Mouse (Mus musculus) lung, embryonic 15.5 days (tissue): ENCODE measurements at regions not wholly inside any gene's neighbourhood (a gene's known extent, or its start where the extent isn't known, plus 50 kb on each side); places are given as distances from the start of the nearest gene placed in this dataset.

Experiments
- ATAC-seq: fragments of 200-750 bp; cut with Nextera tagmentation; 2 replicates; pipeline ENCODE4 v1.8.0; 2017; ENCODE audit warnings: moderate number of reproducible peaks, borderline replicate concordance; ENCODE audit not compliant: low FRiP score, low TSS enrichment; ENCODE audit errors: extremely low read depth
- H3K27ac ChIP-seq: fragments of 300-500 bp; sonication (generic); 2 replicates; pipeline ENCODE4 v1.5.1; 2015; ENCODE audit warnings: moderate library complexity, mild to moderate bottlenecking, inconsistent platforms
- H3K27me3 ChIP-seq: fragments of 300-500 bp; sonication (generic); 2 replicates; pipeline ENCODE4 v1.6.1; 2015; ENCODE audit warnings: inconsistent platforms
- H3K36me3 ChIP-seq: fragments of 300-500 bp; sonication (generic); 2 replicates; pipeline ENCODE4 v1.6.1; 2015; ENCODE audit warnings: inconsistent platforms
- H3K4me1 ChIP-seq: fragments of 300-500 bp; sonication (generic); 2 replicates; pipeline ENCODE4 v1.6.1; 2015; ENCODE audit warnings: inconsistent platforms
- H3K4me2 ChIP-seq: fragments of 300-500 bp; sonication (generic); 2 replicates; pipeline ENCODE4 v1.6.1; 2015; ENCODE audit warnings: inconsistent platforms, mild to moderate bottlenecking, moderate library complexity
- H3K4me3 ChIP-seq: fragments of 300-500 bp; sonication (generic); 2 replicates; pipeline ENCODE4 v1.5.1; 2015; ENCODE audit warnings: mild to moderate bottlenecking, inconsistent platforms
- H3K9ac ChIP-seq: fragments of 300-500 bp; sonication (generic); 2 replicates; pipeline ENCODE4 v1.6.1; 2015; ENCODE audit warnings: inconsistent platforms
- H3K9me3 ChIP-seq: fragments of 300-500 bp; sonication (generic); 2 replicates; pipeline ENCODE4 v1.6.1; 2016; ENCODE audit warnings: inconsistent platforms
- WGBS: fragments of 180-500 bp; shearing (Covaris S2); methylation state at CpG from one replicate; pipeline ENCODE4 v1.1.7; 2015; 5-methylcytosine and 5-hydroxymethylcytosine counted together

GRCm38 (mm10) chr8:35224053-35224924 is 541.3 kb upstream of the Gm19410 start:
- WGBS, result 51% methylated on average over 18 of the region's 18 CpGs
- Histone ChIP-seq H3K27me3 (no peaks in the 10 kb centered on the region), H3K4me2 (peak overlapping the region; percentile 8; the same call in 1 of the 2 replicates), H3K36me3 (no peaks in the 10 kb centered on the region), H3K27ac (peak overlapping the region; percentile 90), H3K4me1 (no peaks in the 10 kb centered on the region; the same call in 1 of the 2 replicates), H3K4me3 (no peak overlapping the region), H3K9ac (no peak overlapping the region), H3K9me3 (no peaks in the 10 kb centered on the region)
- peak; percentile 88 for ATAC-seq

DNA sequence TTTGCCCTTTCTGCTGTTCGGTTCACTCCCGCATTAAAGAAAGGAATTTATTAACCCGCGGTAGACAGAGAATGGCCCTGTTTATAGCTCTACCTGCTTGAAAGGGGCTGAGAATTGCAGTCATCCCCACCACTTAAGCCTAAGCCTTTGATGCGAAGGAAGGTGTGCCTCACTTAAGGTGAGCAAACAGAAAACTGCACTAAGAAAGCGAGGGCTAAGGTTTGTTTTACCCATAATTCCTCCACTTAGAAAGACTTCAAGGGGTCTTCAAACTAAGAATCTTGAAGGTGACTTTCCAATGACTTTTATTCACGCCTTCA is 540.7 kb upstream of the Gm19410 start:
- peak; percentile 70; the same call in 1 of the 2 replicates for ATAC-seq
- no peaks in the 10 kb centered on the region for H3K9me3 ChIP-seq
- WGBS, result 50% methylated on average over 7 of the region's 7 CpGs

DNA sequence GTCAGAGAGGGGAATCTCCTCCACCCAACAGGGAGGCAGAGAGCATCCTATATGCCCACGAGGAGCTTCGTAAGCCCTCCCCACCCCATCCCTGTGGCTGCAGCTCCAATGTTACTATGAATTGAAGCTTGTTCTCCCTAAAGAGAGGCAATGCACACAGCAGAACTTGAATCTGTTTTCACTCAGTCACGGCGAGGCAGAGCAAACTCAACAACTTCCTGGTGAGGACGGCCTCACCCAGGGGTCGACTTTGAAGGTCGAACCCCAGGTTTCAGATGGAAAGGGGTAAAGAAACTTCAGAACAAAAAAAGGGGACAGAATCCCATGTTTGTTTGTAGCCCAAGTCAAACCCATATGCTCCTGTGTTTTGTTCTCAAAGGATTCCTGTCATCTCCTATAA is 538.5 kb upstream of the Gm19410 start:
- H3K27ac ChIP-seq, result 0 out of 2 replicates have a peak overlapping the region, but pooled peaks have one; percentile 90

More for the DNA sequence above, 540.7 kb upstream of the Gm19410 start:
- H3K36me3 ChIP-seq, result no peaks in the 10 kb centered on the region
- H3K27ac ChIP-seq, result peak overlapping the region; percentile 90
- H3K4me1 ChIP-seq, result no peaks in the 10 kb centered on the region; the same call in 1 of the 2 replicates
- no peak overlapping the region for H3K4me3 ChIP-seq
- peak overlapping the region; percentile 8; the same call in 1 of the 2 replicates for H3K4me2 ChIP-seq
- H3K9ac ChIP-seq, result no peak overlapping the region
- H3K27me3 ChIP-seq, result no peaks in the 10 kb centered on the region

DNA sequence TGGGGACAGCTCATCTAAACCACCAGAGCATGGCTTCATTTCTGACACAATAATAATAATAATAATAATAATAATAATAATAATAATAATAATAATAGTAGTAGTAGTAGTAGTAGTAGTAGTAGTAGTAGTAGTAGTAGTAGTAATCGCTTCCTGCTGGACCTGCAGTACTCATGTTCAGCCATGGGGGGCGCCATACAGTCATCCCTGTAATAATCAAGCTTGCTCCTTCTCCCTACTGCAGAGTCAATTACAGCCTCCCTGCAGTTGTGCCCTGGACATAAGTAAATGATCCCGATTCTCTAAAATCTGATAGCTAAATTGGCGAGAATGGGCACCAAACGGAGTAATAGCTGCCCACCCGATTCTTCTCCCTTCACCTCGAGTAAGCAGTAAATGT is 537.1 kb upstream of the Gm19410 start:
- H3K9ac ChIP-seq, result no peak overlapping the region
- no peak overlapping the region for H3K27ac ChIP-seq
- H3K4me1 ChIP-seq, result peaks cover 4% of the 10 kb centered on the region; the same call in 1 of the 2 replicates
- no peaks in the 10 kb centered on the region for H3K27me3 ChIP-seq
- 76% methylated on average over 7 of the region's 7 CpGs for WGBS
- no peak for ATAC-seq
- no peaks in the 10 kb centered on the region for H3K36me3 ChIP-seq
- no peaks in the 10 kb centered on the region for H3K9me3 ChIP-seq
- no peak overlapping the region for H3K4me2 ChIP-seq
- no peak overlapping the region for H3K4me3 ChIP-seq

More for the DNA sequence above, 538.5 kb upstream of the Gm19410 start:
- Histone ChIP-seq H3K27me3 (no peaks in the 10 kb centered on the region), H3K9me3 (no peaks in the 10 kb centered on the region), H3K4me3 (no peak overlapping the region), H3K4me1 (no peaks in the 10 kb centered on the region; the same call in 1 of the 2 replicates), H3K9ac (no peak overlapping the region), H3K36me3 (no peaks in the 10 kb centered on the region), H3K4me2 (no peak overlapping the region)
- no peak for ATAC-seq
- WGBS, result 42% methylated on average over 7 of the region's 7 CpGs

- no peaks in the 10 kb centered on the region for H3K9me3 ChIP-seq
- H3K4me2 ChIP-seq, result no peak overlapping the region
- no peaks in the 10 kb centered on the region for H3K36me3 ChIP-seq
- WGBS, result 34% methylated on average over 5 of the region's 5 CpGs
- ATAC-seq, result no peak
- H3K27me3 ChIP-seq, result no peaks in the 10 kb centered on the region
- no peak overlapping the region for H3K4me3 ChIP-seq
- H3K9ac ChIP-seq, result no peak overlapping the region
- peaks cover 22% of the 10 kb centered on the region for H3K4me1 ChIP-seq
- H3K27ac ChIP-seq, result no peak overlapping the region
These were observed 531.9 kb upstream of the Gm19410 start for GRCm38 (mm10) chr8:35233520-35234186.

DNA sequence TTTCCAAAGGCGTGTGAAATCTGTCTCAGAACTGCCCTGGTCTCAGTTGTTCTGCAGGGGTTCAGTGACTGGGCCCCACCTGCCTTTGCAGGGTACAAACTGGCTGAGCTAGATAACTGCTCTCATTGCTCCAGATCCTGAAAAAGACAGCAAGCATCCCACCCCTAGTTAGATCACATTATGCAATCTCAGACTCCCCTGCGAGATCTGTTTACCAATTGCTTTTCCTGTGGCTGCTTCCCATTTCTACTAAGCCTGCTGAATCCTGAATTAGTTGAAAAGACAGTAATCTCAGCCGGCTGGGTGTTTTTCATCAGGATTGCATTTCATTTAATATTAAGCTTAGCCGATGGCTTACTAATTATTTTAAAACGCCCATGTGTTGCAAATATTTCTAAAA is 531.2 kb upstream of the Gm19410 start:
- H3K9me3 ChIP-seq, result no peaks in the 10 kb centered on the region
- H3K4me1 ChIP-seq, result peaks cover 22% of the 10 kb centered on the region
- WGBS, result 57% methylated on average over 5 of the region's 5 CpGs
- no peak overlapping the region for H3K27ac ChIP-seq
- H3K36me3 ChIP-seq, result no peaks in the 10 kb centered on the region
- no peak for ATAC-seq
- H3K27me3 ChIP-seq, result no peaks in the 10 kb centered on the region
- no peak overlapping the region for H3K9ac ChIP-seq
- H3K4me2 ChIP-seq, result no peak overlapping the region
- no peak overlapping the region for H3K4me3 ChIP-seq

DNA sequence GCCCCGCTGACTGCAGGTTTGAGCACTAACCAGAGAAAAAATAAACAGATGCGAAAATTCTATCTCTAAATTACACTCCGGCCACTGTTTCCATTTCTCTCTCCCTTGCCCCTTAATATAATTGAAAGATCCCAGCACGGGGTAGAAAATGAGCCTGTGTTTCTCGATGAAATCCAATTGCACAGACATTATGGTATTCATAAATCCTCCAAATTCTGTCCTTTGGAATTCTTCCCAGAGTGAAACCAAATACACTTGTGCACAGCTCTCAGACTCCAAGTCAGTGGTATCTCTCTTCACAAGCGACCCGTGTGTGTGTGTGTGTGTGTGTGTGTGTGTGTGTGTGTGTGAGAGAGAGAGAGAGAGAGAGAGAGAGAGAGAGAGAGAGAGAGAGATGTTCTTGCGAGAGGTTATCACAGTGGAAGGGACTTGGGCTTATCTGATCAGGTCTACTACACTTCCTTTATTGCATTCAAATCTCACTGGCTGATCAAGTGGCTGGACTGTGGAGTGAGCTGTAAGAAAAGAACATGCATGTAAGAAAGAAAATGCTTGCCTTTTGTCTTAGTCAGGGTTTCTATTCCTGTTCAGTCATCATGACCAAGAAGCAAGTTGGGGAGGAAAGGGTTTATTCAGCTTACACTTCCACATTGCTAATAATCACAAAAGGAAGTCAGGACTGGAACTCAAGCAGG is 529.6 kb upstream of the Gm19410 start:
- H3K4me3 ChIP-seq, result no peak overlapping the region
- no peak overlapping the region for H3K4me2 ChIP-seq
- no peaks in the 10 kb centered on the region for H3K36me3 ChIP-seq
- peak overlapping the region; percentile 35 for H3K27ac ChIP-seq
- H3K9me3 ChIP-seq, result no peaks in the 10 kb centered on the region
- ATAC-seq, result no peak
- H3K4me1 ChIP-seq, result peaks cover 22% of the 10 kb centered on the region
- no peak overlapping the region for H3K9ac ChIP-seq
- WGBS, result 30% methylated on average over 8 of the region's 8 CpGs
- no peaks in the 10 kb centered on the region for H3K27me3 ChIP-seq

DNA sequence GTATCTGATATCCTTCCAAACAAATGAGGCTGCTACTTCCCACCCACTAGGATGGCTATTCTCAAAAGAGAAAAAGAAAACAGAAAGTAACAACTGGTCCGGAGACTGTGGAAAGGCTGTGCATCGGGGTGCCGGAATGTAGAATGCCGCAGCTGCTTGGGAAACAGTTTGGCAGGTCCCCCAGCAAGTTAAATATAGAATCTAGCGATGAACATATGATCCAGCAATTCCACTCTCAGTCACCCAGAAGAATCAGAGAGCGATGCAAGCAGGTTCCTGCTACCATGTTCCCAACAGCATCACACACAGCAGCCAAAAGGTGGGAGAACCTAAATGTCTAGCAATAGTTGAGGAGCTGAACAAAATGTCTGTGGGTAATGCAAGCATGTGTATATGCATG is 528.3 kb upstream of the Gm19410 start:
- Histone ChIP-seq H3K4me1 (peaks cover 22% of the 10 kb centered on the region), H3K4me3 (no peak overlapping the region), H3K4me2 (no peak overlapping the region; the same call in 1 of the 2 replicates), H3K27ac (0 out of 2 replicates have a peak overlapping the region, but pooled peaks have one; percentile 13), H3K9me3 (no peaks in the 10 kb centered on the region), H3K36me3 (no peaks in the 10 kb centered on the region), H3K27me3 (no peaks in the 10 kb centered on the region), H3K9ac (no peak overlapping the region)
- WGBS, result 56% methylated on average over 6 of the region's 6 CpGs
- ATAC-seq, result no peak

GRCm38 (mm10) chr8:35240884-35241283 is 524.7 kb upstream of the Gm19410 start:
- no peak overlapping the region for H3K4me3 ChIP-seq
- H3K36me3 ChIP-seq, result no peaks in the 10 kb centered on the region
- H3K27me3 ChIP-seq, result no peaks in the 10 kb centered on the region
- H3K27ac ChIP-seq, result no peak overlapping the region
- H3K9me3 ChIP-seq, result no peaks in the 10 kb centered on the region
- no peak for ATAC-seq
- WGBS, result 75% methylated on average over 6 of the region's 6 CpGs
- no peak overlapping the region for H3K9ac ChIP-seq
- peaks cover 9% of the 10 kb centered on the region; the same call in 1 of the 2 replicates for H3K4me1 ChIP-seq
- no peak overlapping the region for H3K4me2 ChIP-seq

GRCm38 (mm10) chr8:35243555-35243954 is 522.0 kb upstream of the Gm19410 start:
- H3K27ac ChIP-seq, result no peak overlapping the region
- no peaks in the 10 kb centered on the region for H3K27me3 ChIP-seq
- no peak for ATAC-seq
- WGBS, result 53% methylated on average over 11 of the region's 11 CpGs
- H3K36me3 ChIP-seq, result no peaks in the 10 kb centered on the region
- no peaks in the 10 kb centered on the region for H3K9me3 ChIP-seq
- no peak overlapping the region for H3K4me2 ChIP-seq
- H3K4me3 ChIP-seq, result no peak overlapping the region
- no peak overlapping the region for H3K9ac ChIP-seq
- H3K4me1 ChIP-seq, result no peaks in the 10 kb centered on the region

DNA sequence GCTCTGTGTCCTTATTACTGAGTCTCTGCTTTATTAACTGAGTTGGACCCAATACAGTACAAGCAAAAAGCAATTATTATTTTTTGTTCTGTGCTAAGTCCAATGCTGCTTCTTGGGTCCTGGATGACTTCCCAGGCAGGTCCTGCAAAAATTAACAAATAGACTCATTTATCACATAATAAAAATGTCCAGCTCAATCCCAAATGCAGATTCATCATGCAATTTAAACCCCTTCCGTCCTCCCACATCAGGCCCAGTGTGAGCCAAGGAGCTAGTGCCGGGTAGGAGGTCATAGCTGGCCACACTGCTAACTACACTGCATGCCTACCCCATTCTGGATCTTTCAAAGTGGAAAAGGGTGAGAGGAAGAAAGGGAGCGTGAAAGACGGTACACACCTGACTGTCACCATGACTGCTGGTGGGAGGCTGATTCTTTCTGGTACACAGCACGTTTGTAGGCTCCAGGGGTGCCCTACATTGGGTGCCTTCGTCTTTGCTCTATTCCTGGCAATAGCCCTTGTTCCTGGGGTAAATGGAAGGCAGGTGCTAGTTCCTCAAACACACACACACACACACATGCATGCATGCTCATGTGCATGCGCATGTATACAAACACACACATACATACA is 515.7 kb upstream of the Gm19410 start:
- no peaks in the 10 kb centered on the region for H3K36me3 ChIP-seq
- no peak for ATAC-seq
- H3K4me3 ChIP-seq, result no peak overlapping the region
- peak overlapping the region; percentile 70 for H3K27ac ChIP-seq
- H3K4me2 ChIP-seq, result no peak overlapping the region
- H3K9me3 ChIP-seq, result no peaks in the 10 kb centered on the region
- H3K27me3 ChIP-seq, result no peaks in the 10 kb centered on the region
- no peak overlapping the region for H3K9ac ChIP-seq
- WGBS, result 77% methylated on average over 7 of the region's 7 CpGs
- H3K4me1 ChIP-seq, result peaks cover 7% of the 10 kb centered on the region
